Mouse (Mus musculus) cerebellum, adult 2 months (tissue): ENCODE results near the gene Btbd35f30. TPM values are rescaled to one million over a fixed set of nuclear protein-coding genes. Genes with fewer than 3 reads are reported as not detected.
"Not testable (repeated sequence)": the region's sequence is repeated elsewhere in the genome, so short reads cannot be mapped to it uniquely, and the experiment has no call there.

Experiments used
- DNase-seq, 2 experiments: peaks; one replicate each; pipeline ENCODE4 v3.0.0; 2021
- H3K27ac ChIP-seq: fragments of 200-500 bp; 2 replicates; pipeline ENCODE4 v1.5.1; 2012; ENCODE audit warnings: low read length, control low read depth, inconsistent platforms; ENCODE audit not compliant: insufficient read depth
- H3K27me3 ChIP-seq: fragments of 200-500 bp; 2 replicates; pipeline ENCODE4 v1.6.1; 2012; ENCODE audit warnings: inconsistent platforms, mild to moderate bottlenecking, low read length, moderate library complexity; ENCODE audit not compliant: control insufficient read depth, insufficient read depth
- H3K4me1 ChIP-seq: fragments of 200-500 bp; 2 replicates; pipeline ENCODE4 v1.6.1; 2011; ENCODE audit warnings: low read length; ENCODE audit not compliant: control insufficient read depth, insufficient read depth
- H3K4me3 ChIP-seq: fragments of 200-500 bp; replicated peaks from 2 replicates; pipeline ENCODE3; 2011; ENCODE audit warnings: mild to moderate bottlenecking, low read depth, low read length, control low read depth; ENCODE audit not compliant: insufficient read depth
- WGBS: fragments of 180-500 bp; shearing (Covaris S2); methylation state at CpG from one replicate; pipeline ENCODE4 v1.1.7; 2018; 5-methylcytosine and 5-hydroxymethylcytosine counted together
- polyA plus RNA-seq: library from polyadenylated mRNA; depleted of rRNA; stranded (reverse); fragments of >200 nt; gene quantifications from 2 replicates; pipeline ENCODE4 v1.2.3, GENCODE M21; 2012; rRNA removed

Gene Btbd35f30
- polyA plus RNA-seq, result not detected in 2 replicates

DNA sequence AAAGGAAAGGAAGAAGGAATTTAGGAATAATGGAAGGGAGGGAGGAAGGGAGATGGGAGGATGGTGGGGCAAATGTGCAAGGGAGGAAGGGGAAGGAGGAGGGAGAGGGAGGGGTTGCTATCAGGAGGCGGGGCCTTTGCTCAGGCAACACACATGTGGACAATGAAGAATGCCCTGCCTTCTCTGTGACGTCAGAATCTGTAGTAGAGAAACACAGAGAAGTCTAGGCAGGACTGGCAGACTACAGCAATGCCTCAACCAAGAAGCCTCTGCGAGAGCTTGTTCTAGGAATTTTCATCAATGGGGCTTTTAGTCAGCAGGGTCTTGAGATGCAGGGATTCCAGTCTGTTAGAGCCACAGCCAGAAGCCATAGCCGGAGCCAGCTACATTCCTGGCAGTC is at the start of gene Btbd35f30:
Gene Btbd35f30, plus strand, starts transcription at position 301 of the 400 bp plus-strand sequence.
- not testable (repeated sequence) for H3K4me3 ChIP-seq, H3K27me3 ChIP-seq, H3K4me1 ChIP-seq, H3K27ac ChIP-seq, DNase-seq
- WGBS, result no CpG with 5 or more reads among the region's 4 CpGs

DNA sequence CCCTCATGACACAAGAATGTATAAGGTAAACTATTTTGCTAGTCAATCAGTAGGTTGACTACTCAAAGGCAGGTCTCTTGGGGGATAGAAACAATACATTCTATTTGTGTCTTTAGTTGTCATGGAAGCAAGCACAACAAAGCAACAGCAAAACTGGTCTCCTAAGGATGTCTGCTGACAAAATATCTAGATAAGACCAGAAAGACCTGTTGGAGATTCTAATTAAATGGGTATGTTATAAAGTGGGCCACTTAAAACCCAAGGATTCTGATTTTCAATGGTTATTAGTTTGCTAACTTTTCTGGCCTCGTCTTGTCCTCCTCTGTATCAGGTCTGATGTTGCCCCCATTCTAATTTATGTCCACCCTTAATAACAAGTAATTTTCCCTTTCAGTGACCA is 47.0 kb downstream of the Btbd35f30 start, which contains the start of gene Gm21789:
Gene Gm21789, plus strand, starts transcription at position 301 of the 400 bp plus-strand sequence.
- not testable (repeated sequence) for H3K4me1 ChIP-seq, DNase-seq, H3K27me3 ChIP-seq, H3K27ac ChIP-seq, H3K4me3 ChIP-seq
- WGBS, result no CpG with 5 or more reads among the region's 1 CpGs

Other genes starting within 250 kb of the Btbd35f30 start
- gene Gm5926, start 243.9 kb upstream of the Btbd35f30 start, polyA plus RNA-seq, result not detected in 2 replicates
- gene Btbd35f21, start 168.5 kb upstream of the Btbd35f30 start, polyA plus RNA-seq, result not detected in 2 replicates
- not detected in 2 replicates for gene Gm21789, start 47.1 kb downstream of the Btbd35f30 start, polyA plus RNA-seq
- gene Btbd35f5, start 79.3 kb downstream of the Btbd35f30 start, polyA plus RNA-seq, result not detected in 2 replicates